Mouse (Mus musculus) kidney, adult 2 months (tissue): Measurements from ENCODE around the gene Phykpl. TPM values are rescaled to one million over a fixed set of nuclear protein-coding genes. Genes with fewer than 3 reads are reported as not detected.
"Not testable (repeated sequence)": the region's sequence is repeated elsewhere in the genome, so short reads cannot be mapped to it uniquely, and the experiment has no call there.

Experiments used
- DNase-seq: peaks from one replicate; pipeline ENCODE4 v3.0.0; 2021
- H3K27ac ChIP-seq: fragments of 200-500 bp; 2 replicates; pipeline ENCODE4 v1.5.1; 2012; ENCODE audit warnings: low read depth, low read length, control low read depth, inconsistent platforms; ENCODE audit not compliant: insufficient read depth
- H3K27me3 ChIP-seq: fragments of 200-500 bp; replicated peaks from 2 replicates; pipeline ENCODE4 v1.6.1; 2012; ENCODE audit warnings: mild to moderate bottlenecking, moderate library complexity, low read length, inconsistent platforms; ENCODE audit not compliant: control insufficient read depth, insufficient read depth
- H3K36me3 ChIP-seq: fragments of 200-500 bp; 2 replicates; pipeline ENCODE4 v1.6.1; 2012; ENCODE audit warnings: mild to moderate bottlenecking, moderate library complexity, low read length, inconsistent platforms; ENCODE audit not compliant: control insufficient read depth, insufficient read depth
- H3K4me1 ChIP-seq: fragments of 200-500 bp; 2 replicates; pipeline ENCODE4 v1.6.1; 2011; ENCODE audit warnings: low read length; ENCODE audit not compliant: control insufficient read depth, insufficient read depth
- H3K4me3 ChIP-seq: fragments of 200-500 bp; 2 replicates; pipeline ENCODE4 v1.5.1; 2011; ENCODE audit warnings: mild to moderate bottlenecking, low read depth, low read length, control low read depth; ENCODE audit not compliant: insufficient read depth
- CTCF ChIP-seq: fragments of 200-500 bp; conservative IDR thresholded peaks from 2 replicates; pipeline ENCODE4 v1.5.1; 2011; ENCODE audit warnings: low read depth, mild to moderate bottlenecking, control low read depth, low read length, moderate library complexity, mixed read lengths; ENCODE audit not compliant: insufficient read depth, insufficient read length
- POLR2A ChIP-seq: fragments of 200-500 bp; IDR thresholded peaks from one replicate; pipeline ENCODE4 v1.6.1; 2011; ENCODE audit warnings: low read depth, low read length, control low read depth
- WGBS: fragments of 180-500 bp; shearing (Covaris S2); methylation state at CpG from one replicate; pipeline ENCODE4 v1.1.7; 2018; 5-methylcytosine and 5-hydroxymethylcytosine counted together
- polyA plus RNA-seq: library from polyadenylated mRNA; depleted of rRNA; stranded (reverse); fragments of >200 nt; gene quantifications from 2 replicates; pipeline ENCODE4 v1.2.3, GENCODE M21; 2012

The Phykpl gene
- polyA plus RNA-seq, 1 experiment, result 28.5 TPM

GRCm38 (mm10) chr11:51606447-51607095 lies 22.0 kb downstream of the Phykpl start, which contains the start of gene Hnrnpab:
Hnrnpab (minus strand) TSS chr11:51606847.
- Histone ChIP-seq H3K27ac (peak within 1 kb of the TSS; percentile 86), H3K27me3 (no peaks in the 10 kb centered on the region), H3K4me3 (peak within 1 kb of the TSS; percentile 77), H3K36me3 (peaks cover 13% of the 10 kb centered on the region; the same call in 1 of the 2 replicates), H3K4me1 (peaks cover 3% of the 10 kb centered on the region; the same call in 1 of the 2 replicates)
- WGBS, result under 1% methylated on average over 91 of the region's 91 CpGs
- peak; percentile 99 for DNase-seq
- TF ChIP-seq POLR2A (peak; percentile 99), CTCF (no peak)

DNA sequence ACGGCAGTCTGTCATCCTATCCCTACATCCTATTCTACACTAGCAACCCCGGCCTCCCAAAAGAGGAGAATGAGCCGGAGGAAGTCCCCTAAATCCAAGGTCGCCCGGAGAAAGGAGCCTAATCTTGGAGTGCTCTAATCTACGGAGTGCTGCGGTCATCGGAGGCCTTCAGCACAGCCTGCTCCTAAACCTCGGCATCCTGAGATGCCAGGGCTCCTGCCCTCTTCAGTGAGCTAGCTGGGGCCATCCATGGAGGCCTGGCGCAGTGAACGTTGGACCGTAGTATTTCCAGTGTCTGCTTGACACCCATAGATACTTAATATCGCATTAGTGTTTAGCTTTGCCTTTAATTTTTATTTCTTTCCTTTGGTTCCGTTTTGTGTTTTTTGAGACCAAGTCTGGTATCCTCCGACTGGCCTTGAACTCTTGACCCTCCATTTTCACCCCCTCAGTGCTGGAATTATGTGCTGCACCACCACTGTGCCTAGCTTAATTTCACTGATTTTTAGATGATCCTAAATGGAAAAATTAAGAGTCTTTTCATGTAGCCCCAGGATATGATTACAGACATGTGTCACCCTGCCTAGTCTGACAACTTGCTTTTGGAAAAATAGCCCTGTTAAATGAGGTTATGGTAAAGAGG lies 22.7 kb downstream of the Phykpl start:
- no peak for DNase-seq
- Histone ChIP-seq H3K4me3 (peak overlapping the region; percentile 77), H3K27me3 (no peaks in the 10 kb centered on the region), H3K27ac (peak overlapping the region; percentile 86), H3K36me3 (peaks cover 11% of the 10 kb centered on the region; the same call in 1 of the 2 replicates), H3K4me1 (peaks cover 3% of the 10 kb centered on the region; the same call in 1 of the 2 replicates)
- TF ChIP-seq CTCF (no peak), POLR2A (no peak)
- 2% methylated on average over 15 of the region's 15 CpGs for WGBS

- H3K27me3 ChIP-seq, result no peaks in the 10 kb centered on the region
- no peak for TF ChIP-seq POLR2A
- no peak for TF ChIP-seq CTCF
- H3K4me1 ChIP-seq, result peaks cover 3% of the 10 kb centered on the region; the same call in 1 of the 2 replicates
- peaks cover 4% of the 10 kb centered on the region; the same call in 1 of the 2 replicates for H3K36me3 ChIP-seq
- H3K4me3 ChIP-seq, result no peak overlapping the region
- DNase-seq, result no peak
- H3K27ac ChIP-seq, result no peak overlapping the region
- 90% methylated on average over 3 of the region's 3 CpGs for WGBS
These were observed 24.8 kb downstream of the Phykpl start for GRCm38 (mm10) chr11:51609266-51609909.

DNA sequence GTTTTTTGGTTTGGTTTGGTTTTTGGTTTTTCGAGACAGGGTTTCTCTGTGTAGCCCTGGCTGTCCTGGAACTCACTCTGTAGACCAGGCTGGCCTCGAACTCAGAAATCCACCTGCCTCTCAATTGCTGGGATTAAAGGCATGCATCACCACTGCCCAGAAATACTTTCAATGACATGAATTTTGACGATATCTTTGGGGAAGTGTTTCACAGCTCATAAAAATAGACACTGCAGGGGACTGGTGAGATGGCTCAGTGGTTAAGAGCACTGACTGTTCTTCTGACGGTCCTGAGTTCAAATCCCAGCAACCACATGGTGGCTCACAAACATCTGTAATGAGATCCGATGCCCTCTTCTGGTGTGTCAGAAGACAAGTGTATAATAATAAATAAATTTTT lies 25.4 kb downstream of the Phykpl start:
- not testable (repeated sequence) for H3K27me3 ChIP-seq, DNase-seq, H3K27ac ChIP-seq, H3K4me3 ChIP-seq, H3K4me1 ChIP-seq, H3K36me3 ChIP-seq
- 89% methylated on average over 5 of the region's 5 CpGs for WGBS

DNA sequence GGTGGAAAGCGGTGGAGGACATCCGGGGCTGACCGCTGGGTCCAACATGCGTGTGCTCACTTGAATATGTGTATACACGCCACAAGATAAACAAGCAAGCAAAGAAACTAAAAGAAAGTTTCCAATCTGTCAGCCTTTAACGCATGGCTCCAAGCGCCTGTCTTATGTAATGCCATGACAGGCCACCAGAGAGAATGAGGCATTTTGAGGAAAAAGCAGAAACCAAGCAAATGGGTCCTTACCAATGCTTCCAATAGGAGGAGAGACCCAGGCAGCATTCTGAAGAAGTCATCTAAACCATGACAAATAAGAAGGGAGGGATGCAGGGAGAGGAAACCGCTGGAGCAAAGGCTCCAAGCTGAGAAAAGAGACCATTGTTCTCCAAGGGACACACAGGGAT lies 29.7 kb downstream of the Phykpl start:
- no peak for DNase-seq
- WGBS, result 88% methylated on average over 8 of the region's 8 CpGs
- Histone ChIP-seq H3K4me3 (no peak overlapping the region), H3K27me3 (no peaks in the 10 kb centered on the region), H3K4me1 (peaks cover 11% of the 10 kb centered on the region; the same call in 1 of the 2 replicates), H3K27ac (no peak overlapping the region), H3K36me3 (no peaks in the 10 kb centered on the region)
- TF ChIP-seq CTCF (no peak), POLR2A (no peak)

DNA sequence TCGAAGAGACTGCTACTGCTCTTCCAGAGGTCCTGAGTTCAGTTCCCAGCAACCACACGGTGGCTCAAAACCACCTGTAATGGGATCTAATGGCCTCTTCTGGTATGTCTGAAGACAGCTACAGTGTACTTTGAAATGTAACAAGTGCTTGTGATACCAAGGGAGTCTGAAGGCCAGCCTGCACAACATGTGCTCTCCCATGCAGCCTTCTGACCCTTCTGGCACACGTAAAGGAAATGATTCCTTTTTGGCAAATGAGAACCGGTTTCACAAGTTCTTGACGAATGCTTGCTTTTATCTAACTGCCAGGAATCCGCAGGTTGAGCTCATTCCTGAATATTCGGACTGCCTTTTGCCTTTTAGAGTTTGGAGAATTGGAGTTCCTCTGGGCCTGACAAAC lies 30.6 kb downstream of the Phykpl start:
- H3K27ac ChIP-seq, result peak overlapping the region; percentile 98
- H3K27me3 ChIP-seq, result no peaks in the 10 kb centered on the region
- peaks cover 11% of the 10 kb centered on the region; the same call in 1 of the 2 replicates for H3K4me1 ChIP-seq
- TF ChIP-seq POLR2A, result no peak
- TF ChIP-seq CTCF, result no peak
- no peaks in the 10 kb centered on the region for H3K36me3 ChIP-seq
- 15% methylated on average over 7 of the region's 7 CpGs for WGBS
- peak; percentile 49 for DNase-seq
- no peak overlapping the region; the same call in 1 of the 2 replicates for H3K4me3 ChIP-seq

DNA sequence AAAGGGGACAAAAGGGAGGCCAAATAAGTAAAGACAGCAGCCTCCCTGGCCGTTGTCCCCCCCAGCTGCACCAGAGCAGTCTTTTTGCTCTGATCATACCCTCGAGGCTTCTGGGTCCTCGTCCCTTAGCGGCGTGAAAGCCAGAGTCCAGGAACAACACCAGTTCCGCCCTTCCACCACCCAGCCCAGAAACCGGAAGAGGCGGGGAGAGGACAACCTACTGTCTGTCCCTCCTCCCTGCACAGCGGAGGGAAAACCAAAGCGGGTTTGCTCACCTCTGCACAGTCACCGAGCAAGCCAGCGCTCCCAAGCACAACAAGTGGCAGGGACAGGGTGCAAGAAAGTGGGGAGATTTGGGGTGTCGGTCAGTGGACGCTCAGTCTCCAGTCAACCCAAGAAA lies 31.0 kb downstream of the Phykpl start:
- no peaks in the 10 kb centered on the region for H3K36me3 ChIP-seq
- 1% methylated on average over 14 of the region's 14 CpGs for WGBS
- DNase-seq, result peak; percentile 90

DNA sequence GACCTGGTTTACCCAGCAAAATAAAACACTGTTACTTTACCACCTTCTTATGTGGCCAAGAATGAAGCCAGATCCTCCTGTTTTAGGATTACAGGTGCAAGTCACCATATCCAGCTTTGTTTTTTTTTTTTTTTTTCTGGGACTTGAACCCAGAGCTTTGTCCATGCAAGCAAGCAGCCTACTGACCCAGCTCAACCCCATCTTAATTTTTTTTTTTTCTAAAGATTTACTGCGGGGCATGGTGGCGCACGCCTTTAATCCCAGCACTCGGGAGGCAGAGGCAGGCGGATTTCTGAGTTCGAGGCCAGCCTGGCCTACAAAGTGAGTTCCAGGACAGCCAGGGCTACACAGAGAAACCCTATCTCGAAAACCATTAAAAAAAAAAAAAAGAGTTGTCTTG lies 31.6 kb downstream of the Phykpl start:
- H3K27ac ChIP-seq, H3K27me3 ChIP-seq, H3K4me3 ChIP-seq, DNase-seq, H3K36me3 ChIP-seq: not testable (repeated sequence)
- WGBS, result 89% methylated on average over 7 of the region's 7 CpGs
- peaks cover 11% of the 10 kb centered on the region; the same call in 1 of the 2 replicates for H3K4me1 ChIP-seq

More for the DNA sequence above, 31.0 kb downstream of the Phykpl start:
- H3K4me3 ChIP-seq, result peak overlapping the region; percentile 68
- no peaks in the 10 kb centered on the region for H3K27me3 ChIP-seq
- peaks cover 11% of the 10 kb centered on the region; the same call in 1 of the 2 replicates for H3K4me1 ChIP-seq
- TF ChIP-seq POLR2A, result peak; percentile 89
- no peak for TF ChIP-seq CTCF
- peak overlapping the region; percentile 98 for H3K27ac ChIP-seq
